Mouse (Mus musculus) spleen, postnatal 36 days (tissue): ENCODE results near the gene Usp12.
"Not testable (repeated sequence)": the region's sequence is repeated elsewhere in the genome, so short reads cannot be mapped to it uniquely, and the experiment has no call there.

Experiments used
- DNase-seq, 2 experiments: peaks; one replicate each; pipeline ENCODE4 v3.0.0; 2022; ENCODE audit warnings: low spot score in 2 of 2, mixed read lengths in 1 of 2

The Usp12 gene

GRCm38 (mm10) chr5:146749857-146750256, 44.9 kb downstream of the Usp12 start:
- DNase-seq, result no peak

DNA sequence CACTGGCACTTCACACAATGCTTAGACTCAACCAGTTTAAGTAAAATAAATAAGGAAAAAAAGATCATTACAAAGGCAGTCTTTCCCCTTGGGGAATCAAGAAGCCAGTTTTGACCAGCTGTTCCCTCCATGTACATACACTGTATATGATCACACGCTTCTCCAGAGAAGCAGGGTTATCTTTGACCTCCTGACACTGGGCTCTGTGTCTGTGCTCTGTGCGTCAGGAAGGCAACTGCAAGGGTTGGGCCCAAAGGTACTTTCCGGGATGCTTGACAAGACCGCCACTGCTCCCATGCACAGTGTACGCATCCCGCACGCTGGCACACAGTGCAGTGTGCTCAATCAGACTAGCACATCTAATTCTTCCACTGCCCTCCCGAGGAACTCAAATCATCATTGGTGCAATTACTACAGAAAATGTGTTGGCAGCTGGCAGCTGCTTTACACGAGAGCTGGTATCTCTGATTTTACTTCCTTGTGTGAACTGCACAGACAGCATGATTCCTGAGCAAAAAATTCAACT, 57.8 kb downstream of the Usp12 start:
- no peak for DNase-seq

DNA sequence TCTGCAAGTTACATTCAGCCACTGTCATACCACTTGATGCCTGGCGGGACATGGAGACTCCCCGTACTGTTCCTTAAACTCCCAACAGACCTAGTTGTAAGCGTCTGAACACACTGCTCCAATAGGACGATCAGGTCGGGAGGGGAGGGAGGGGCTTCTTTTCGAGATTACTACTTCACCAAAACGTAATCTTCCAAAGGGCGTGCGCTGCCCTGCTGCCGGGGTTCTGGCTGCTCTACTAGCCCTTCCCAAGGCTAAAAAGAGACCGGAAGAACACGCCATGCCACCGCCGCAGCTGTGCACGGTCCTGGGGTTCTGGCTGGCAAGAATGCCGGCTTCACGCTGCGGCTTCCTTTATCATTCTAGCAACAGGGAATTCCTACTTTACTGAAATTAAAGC, 58.5 kb downstream of the Usp12 start:
- no peak for DNase-seq

- not testable (repeated sequence) for DNase-seq
Measured at GRCm38 (mm10) chr5:146735054-146735453, 59.8 kb downstream of the Usp12 start.

- no peak for DNase-seq
Measured at GRCm38 (mm10) chr5:146733888-146734640, 60.7 kb downstream of the Usp12 start.

DNA sequence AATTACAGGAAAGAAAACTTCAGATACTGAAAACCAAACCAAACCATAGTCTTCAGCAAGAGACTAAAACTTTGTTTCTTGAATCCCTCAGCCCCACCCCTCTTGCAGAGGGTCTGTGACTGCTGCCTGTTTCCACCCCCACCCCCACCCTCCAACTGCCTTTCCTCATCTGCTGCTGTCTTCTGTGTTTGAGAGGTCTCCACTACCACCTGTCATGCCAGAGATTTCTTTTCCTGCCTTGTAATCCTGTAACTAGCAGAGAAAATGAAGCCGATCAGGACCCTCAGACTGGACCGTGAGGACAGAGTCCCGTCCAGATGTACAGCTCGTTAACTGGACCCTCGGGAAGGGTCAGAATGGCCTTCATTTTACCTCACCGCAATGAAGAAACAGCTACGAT, 61.4 kb downstream of the Usp12 start:
- DNase-seq, result no peak

GRCm38 (mm10) chr5:146727006-146727405, 67.8 kb downstream of the Usp12 start:
- no peak for DNase-seq

GRCm38 (mm10) chr5:146724956-146725355, 69.8 kb downstream of the Usp12 start:
- DNase-seq, result no peak

DNA sequence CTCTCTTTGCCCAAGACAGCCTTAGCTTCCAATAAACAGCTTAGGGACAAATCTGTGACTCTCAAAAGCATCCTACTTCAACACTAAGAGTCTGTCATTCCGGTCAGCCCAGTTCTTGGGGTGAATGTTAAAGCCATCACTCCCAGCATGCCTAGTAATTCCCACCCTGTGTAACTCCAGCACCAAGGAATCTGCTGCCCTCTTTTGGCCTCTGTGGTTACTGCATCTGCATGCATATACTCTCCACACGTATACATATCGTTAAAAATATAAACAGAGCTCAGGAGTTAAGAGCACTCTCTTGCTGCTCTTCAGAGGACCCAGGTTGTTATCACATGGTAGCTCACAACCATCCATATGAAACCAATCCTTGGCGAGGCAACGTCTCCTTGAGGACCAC, 71.4 kb downstream of the Usp12 start:
- no peak for DNase-seq

- DNase-seq, result no peak
Measured at GRCm38 (mm10) chr5:146722226-146722625, 72.6 kb downstream of the Usp12 start.

DNA sequence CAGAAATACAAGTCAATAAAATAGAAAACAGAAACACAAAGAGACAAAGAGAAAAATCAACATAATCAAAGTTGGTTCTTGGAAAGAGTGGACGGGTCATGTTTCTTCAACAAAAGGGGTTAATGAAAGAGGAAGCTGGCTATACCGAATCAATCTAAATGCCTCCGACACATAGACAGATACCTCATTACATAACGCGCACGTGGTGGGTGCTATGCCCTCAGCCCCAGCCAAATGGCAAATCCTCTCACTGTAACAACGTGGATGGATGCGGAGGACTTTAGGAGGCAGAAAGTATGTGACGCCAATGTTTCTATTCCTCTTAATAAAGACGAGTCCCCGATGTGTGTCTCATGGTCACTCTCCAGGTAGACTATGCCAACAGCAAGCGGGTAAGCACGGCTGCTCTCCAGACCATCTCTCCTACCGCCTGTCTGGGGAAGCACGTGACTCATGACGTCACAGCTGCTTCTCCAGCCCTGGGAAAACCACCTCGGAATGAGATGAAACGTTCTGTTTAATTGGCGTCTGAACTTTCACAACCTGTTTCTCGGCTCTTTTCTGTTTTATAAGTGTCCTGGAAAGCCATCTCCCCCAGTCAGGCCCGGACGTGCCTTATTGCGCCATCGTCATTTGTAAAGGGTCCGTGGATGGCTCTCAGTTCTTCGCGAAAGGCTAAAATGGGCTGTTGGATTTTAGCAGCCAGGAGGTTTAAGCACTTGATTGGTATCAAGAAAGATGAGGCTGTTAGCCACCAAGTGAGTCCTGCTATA, 75.0 kb downstream of the Usp12 start:
- DNase-seq, result no peak

DNA sequence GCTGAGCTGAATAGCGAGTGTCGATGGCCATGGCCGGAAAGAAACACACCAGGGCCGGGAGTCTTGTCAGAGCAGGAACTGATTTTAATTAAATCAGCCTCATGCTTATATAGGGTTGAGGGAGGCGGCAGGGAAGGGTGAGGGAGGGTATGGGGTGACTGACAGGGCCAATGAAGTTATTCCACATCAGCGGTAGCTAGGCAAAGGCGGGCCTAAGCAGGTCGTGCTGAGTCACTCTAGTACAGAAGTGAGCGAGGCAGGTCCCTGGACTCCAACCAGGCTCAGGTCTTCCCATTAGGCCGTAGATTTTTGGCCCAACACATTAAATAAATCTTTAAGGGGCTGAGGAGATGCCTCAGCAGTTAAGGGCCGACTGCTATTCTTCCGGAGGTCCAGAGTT, 81.0 kb downstream of the Usp12 start:
- no peak for DNase-seq

DNA sequence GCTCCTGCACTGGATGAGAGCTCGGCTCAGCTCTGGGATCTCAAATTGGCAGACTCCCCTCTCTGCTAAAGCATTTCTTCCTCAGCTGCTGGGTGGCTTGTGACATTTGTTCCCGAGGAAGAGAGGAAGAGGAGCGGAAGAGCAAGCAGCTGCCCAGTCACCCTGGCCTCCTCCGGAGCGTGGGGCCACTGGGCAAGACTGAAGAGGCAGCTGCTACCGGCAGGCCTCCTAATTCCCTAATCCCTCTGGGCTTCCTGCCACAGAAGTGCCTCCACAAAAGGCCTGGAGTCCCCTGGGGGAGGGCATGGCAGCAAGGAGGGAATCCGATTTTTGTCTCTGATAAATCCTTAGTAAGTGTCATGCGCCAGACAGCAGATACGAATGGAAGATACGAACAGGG, 81.7 kb downstream of the Usp12 start:
- DNase-seq, result no peak

DNA sequence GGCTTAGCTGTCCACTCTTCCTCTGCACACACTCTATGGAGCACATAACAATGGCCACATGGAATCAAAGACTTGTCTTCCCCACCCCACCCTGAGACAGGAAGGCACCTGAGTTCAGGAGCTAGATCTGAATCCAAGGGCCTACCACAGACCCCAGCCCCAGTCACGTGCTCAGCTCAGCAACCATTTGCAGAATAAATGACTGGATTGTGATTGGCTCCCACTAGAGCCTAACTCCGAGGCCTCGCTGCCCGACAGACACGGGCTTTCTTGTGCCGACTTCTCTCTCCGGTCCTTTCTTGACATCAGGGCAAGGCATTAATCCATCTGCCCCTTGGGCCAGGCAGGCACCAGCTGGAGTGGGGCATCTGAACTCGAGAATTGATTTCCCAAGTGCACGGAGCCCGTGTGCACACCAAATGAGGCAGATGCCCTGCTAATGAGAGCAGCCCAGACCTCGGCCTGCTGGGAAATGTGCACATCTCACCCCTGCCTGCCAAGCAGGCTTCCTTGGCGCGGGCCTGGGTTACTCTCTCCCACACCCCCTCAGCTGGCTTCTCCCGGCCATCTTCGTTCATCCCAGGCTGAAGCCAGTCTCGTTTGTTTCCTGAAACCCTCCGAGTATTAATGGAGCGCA, 82.4 kb downstream of the Usp12 start:
- DNase-seq, result no peak

- DNase-seq, result no peak
Measured at GRCm38 (mm10) chr5:146709361-146709760, 85.4 kb downstream of the Usp12 start.

DNA sequence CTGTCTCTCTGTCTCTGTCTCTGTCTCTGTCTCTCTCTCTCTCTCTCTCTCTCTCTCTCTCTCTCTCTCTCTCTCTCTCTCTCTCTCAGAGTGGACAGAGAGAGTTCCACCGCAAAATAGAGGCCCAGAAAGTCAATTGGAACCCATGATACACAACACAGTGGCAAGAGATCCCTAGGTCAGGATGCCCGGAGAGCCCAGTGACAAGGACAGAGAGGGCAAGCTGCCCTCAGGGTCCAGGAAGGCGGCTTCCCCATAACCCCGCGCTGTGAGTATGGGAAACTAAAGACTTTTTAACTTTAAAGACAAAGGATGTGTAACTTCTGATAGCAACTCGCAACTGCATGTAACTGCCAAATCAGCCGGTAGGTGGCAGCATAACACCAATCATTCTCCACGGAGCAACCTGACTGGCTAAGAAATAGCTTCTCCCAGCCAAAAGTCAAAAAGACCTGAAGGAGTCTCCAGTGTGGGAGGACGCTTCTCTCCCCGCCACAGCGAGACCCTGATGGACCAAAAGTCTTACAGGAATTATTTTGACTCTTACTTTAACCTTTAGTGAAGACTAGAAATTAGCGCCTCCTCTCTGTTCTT, 88.9 kb downstream of the Usp12 start:
- DNase-seq, result peak; percentile 75 to 83

DNA sequence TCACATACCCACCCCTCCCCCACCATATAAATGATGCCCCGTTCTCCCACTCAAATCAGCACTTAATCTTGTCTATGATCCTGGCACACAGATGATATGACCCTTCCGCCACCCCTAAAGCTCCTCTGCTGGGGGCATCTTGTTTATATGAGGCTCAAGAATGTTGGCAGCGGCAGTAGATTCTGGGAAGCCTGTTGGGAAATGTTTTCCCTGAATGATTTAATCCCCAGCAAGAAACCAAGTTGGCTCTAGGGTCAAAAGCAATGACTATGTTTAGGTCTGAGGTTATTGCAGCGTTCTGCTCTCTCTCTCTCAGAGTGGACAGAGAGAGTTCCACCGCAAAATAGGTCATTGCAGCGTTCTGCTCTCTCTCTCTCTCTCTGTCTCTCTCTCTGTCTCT, 89.4 kb downstream of the Usp12 start:
- no peak for DNase-seq

- no peak for DNase-seq
Measured at GRCm38 (mm10) chr5:146704241-146704640, 90.6 kb downstream of the Usp12 start.

DNA sequence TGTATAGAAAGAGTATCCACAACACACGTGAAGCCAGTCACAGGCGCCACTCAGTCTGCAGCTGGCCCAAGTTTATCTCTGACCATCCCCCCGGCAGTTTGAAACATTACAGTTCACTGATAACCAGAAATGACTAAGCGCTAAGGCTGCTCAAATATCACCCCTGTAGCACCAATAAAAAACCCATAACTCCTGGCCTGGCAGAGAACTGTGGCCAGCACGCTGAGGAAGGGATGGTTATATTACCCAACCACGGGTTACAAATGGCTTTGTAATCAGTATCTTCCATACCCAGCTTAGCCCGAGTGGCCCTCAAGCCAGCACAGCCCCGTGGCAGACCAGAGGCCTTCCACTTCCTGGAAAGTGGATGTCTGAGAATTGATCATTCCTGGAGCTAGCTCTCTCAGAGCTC, 91.1 kb downstream of the Usp12 start:
- DNase-seq, result peak; percentile 47 to 75

DNA sequence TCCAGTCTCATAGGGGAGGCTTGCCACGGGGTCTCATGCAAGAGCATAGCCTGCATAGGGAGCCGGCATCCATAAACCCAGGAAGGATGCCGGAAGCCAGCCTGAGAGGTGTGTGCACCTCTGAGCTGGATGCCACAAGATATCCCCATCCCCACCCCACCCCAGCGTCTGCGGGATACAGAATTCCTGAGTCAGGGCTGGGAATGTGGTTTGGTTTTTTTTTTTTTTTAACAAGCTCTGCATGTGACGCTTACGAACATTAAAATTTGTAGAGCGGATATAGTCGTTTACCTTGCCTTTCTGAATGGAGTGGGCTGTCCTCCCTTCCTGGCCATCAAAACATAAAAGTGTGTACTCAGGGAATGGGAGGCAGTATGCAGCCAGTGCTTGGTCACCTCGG, 94.7 kb downstream of the Usp12 start:
- DNase-seq, result no peak

DNA sequence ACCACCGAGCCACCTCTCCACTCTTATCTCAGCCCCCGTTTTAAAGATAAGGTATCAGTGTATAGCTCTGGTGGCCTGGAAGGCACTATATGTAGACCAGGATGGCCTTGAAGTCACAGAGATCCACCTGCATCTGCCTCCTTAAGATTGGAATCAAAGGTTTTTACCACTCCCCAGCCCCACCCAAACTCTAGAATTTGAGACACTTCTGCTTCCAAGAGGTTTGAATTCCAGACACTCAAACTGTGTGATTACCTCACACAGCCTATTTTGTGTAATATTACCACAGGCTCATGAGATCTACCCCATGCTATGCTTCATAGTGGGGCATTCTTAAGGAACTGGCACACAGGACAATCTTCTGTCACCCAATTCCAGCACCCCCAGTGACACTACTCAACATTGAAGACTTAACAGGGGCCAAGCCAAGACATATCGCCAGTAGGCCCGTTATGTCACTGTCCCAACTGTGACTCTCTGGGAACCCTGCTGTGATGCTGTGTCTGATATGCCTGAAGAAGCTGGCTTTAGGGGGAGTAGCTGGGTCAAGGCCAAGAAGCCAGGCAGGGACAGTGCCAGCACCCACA, 95.3 kb downstream of the Usp12 start:
- no peak for DNase-seq

DNA sequence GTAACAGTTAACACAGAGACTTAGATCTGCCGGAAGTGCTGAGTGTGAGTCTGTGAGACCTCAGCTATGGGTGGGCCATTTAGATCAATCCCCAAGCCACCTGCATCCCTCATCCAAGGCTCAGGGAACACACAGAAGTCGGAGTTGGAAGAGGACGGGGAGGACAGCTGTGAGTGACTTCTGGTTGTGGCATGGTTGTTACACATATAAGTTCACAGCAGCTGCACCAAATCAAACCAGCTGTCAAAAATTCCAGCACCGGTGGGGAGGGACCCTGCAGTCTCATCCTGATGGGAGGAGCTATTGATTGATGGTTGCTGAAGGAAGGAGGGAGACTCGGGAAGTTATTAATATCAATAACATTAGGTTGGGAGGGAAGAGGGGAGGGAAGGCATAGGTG, 99.3 kb downstream of the Usp12 start:
- no peak for DNase-seq
